Mouse (Mus musculus) midbrain, embryonic 12.5 days (tissue): Measurements from ENCODE around the gene Gm48551. TPM values are rescaled to one million over a fixed set of nuclear protein-coding genes. Genes with fewer than 3 reads are reported as not detected.

Source experiments
- ATAC-seq: fragments of 200-750 bp; cut with Nextera tagmentation; 2 replicates; pipeline ENCODE4 v1.8.0; 2017; ENCODE audit warnings: low read depth, moderate TSS enrichment, moderate library complexity; ENCODE audit not compliant: low FRiP score
- H3K27ac ChIP-seq: fragments of 300-500 bp; sonication (generic); replicated peaks from 2 replicates; pipeline ENCODE4 v1.5.1; 2016; ENCODE audit warnings: mild to moderate bottlenecking
- H3K27me3 ChIP-seq: fragments of 300-500 bp; sonication (generic); 2 replicates; pipeline ENCODE4 v1.6.1; 2016; ENCODE audit warnings: mild to moderate bottlenecking
- H3K36me3 ChIP-seq: fragments of 300-500 bp; sonication (generic); 2 replicates; pipeline ENCODE4 v1.6.1; 2016
- H3K4me1 ChIP-seq: fragments of 300-500 bp; sonication (generic); 2 replicates; pipeline ENCODE4 v1.6.1; 2016
- H3K4me2 ChIP-seq: fragments of 300-500 bp; sonication (generic); replicated peaks from 2 replicates; pipeline ENCODE4 v1.6.1; 2016; ENCODE audit warnings: mild to moderate bottlenecking, moderate library complexity
- H3K4me3 ChIP-seq: fragments of 300-500 bp; sonication (generic); 2 replicates; pipeline ENCODE4 v1.5.1; 2016; ENCODE audit warnings: mild to moderate bottlenecking
- H3K9ac ChIP-seq: fragments of 300-500 bp; sonication (generic); replicated peaks from 2 replicates; pipeline ENCODE4 v1.6.1; 2016; ENCODE audit warnings: mild to moderate bottlenecking, moderate library complexity
- H3K9me3 ChIP-seq: fragments of 300-500 bp; sonication (generic); 2 replicates; pipeline ENCODE4 v1.6.1; 2016; ENCODE audit warnings: mild to moderate bottlenecking
- WGBS: fragments of 180-500 bp; shearing (Covaris S2); methylation state at CpG from one replicate; pipeline ENCODE4 v1.1.7; 2016; 5-methylcytosine and 5-hydroxymethylcytosine counted together
- polyA plus RNA-seq: library from polyadenylated mRNA; unstranded; fragments of >200 nt; fragmentation: Nextera tagmentation; extraction: Ambion mirVana; gene quantifications from 2 replicates; pipeline ENCODE4 v1.2.1, GENCODE M21; 2016

Gm48551 gene
- polyA plus RNA-seq, 1 experiment from 2014 or later, result 4.2 TPM

GRCm38 (mm10) chr10:81360721-81361120 is 23.5 kb upstream of the Gm48551 start:
- Histone ChIP-seq H3K36me3 (no peaks in the 10 kb centered on the region), H3K27me3 (peaks cover 56% of the 10 kb centered on the region), H3K4me1 (peaks cover 66% of the 10 kb centered on the region), H3K4me2 (no peak overlapping the region), H3K9me3 (no peaks in the 10 kb centered on the region), H3K27ac (no peak overlapping the region), H3K4me3 (no peak overlapping the region), H3K9ac (no peak overlapping the region)
- WGBS, result 78% methylated on average over 8 of the region's 8 CpGs
- no peak for ATAC-seq

- H3K27ac ChIP-seq, result no peak overlapping the region
- no peaks in the 10 kb centered on the region for H3K9me3 ChIP-seq
- H3K36me3 ChIP-seq, result peaks cover 14% of the 10 kb centered on the region
- 80% methylated on average over 12 of the region's 12 CpGs for WGBS
- H3K4me2 ChIP-seq, result no peak overlapping the region
- ATAC-seq, result no peak
- peaks cover 50% of the 10 kb centered on the region for H3K27me3 ChIP-seq
- H3K9ac ChIP-seq, result no peak overlapping the region
- no peak overlapping the region for H3K4me3 ChIP-seq
- peaks cover 73% of the 10 kb centered on the region for H3K4me1 ChIP-seq
Measured at GRCm38 (mm10) chr10:81362336-81362949, 21.8 kb upstream of the Gm48551 start.

- H3K4me2 ChIP-seq, result peak overlapping the region; percentile 48
- no peak for ATAC-seq
- peaks cover 38% of the 10 kb centered on the region for H3K27me3 ChIP-seq
- 12% methylated on average over 49 of the region's 54 CpGs for WGBS
- peak overlapping the region; percentile 28; the same call in 1 of the 2 replicates for H3K9ac ChIP-seq
- peak overlapping the region; percentile 28 for H3K4me3 ChIP-seq
- H3K27ac ChIP-seq, result no peak overlapping the region
- H3K9me3 ChIP-seq, result no peaks in the 10 kb centered on the region
- peaks cover 62% of the 10 kb centered on the region for H3K4me1 ChIP-seq
- peaks cover 27% of the 10 kb centered on the region for H3K36me3 ChIP-seq
Measured at GRCm38 (mm10) chr10:81363436-81364346, 20.6 kb upstream of the Gm48551 start.

GRCm38 (mm10) chr10:81364666-81365065 is 19.6 kb upstream of the Gm48551 start:
- Histone ChIP-seq H3K4me3 (peak overlapping the region; percentile 28), H3K4me2 (peak overlapping the region; percentile 48), H3K36me3 (peaks cover 36% of the 10 kb centered on the region), H3K9ac (no peak overlapping the region; the same call in 1 of the 2 replicates), H3K9me3 (no peaks in the 10 kb centered on the region), H3K4me1 (peaks cover 52% of the 10 kb centered on the region), H3K27ac (no peak overlapping the region), H3K27me3 (peaks cover 36% of the 10 kb centered on the region)
- 11% methylated on average over 28 of the region's 28 CpGs for WGBS
- ATAC-seq, result no peak; the same call in 1 of the 2 replicates

GRCm38 (mm10) chr10:81365073-81365472 is 19.2 kb upstream of the Gm48551 start:
- peaks cover 51% of the 10 kb centered on the region for H3K4me1 ChIP-seq
- no peaks in the 10 kb centered on the region for H3K9me3 ChIP-seq
- no peak overlapping the region; the same call in 1 of the 2 replicates for H3K9ac ChIP-seq
- H3K4me3 ChIP-seq, result no peak overlapping the region
- WGBS, result 28% methylated on average over 4 of the region's 4 CpGs
- H3K27ac ChIP-seq, result no peak overlapping the region
- H3K27me3 ChIP-seq, result peaks cover 36% of the 10 kb centered on the region
- peak; percentile 10; the same call in 1 of the 2 replicates for ATAC-seq
- peak overlapping the region; percentile 48; the same call in 1 of the 2 replicates for H3K4me2 ChIP-seq
- peaks cover 41% of the 10 kb centered on the region for H3K36me3 ChIP-seq

- ATAC-seq, result peak; percentile 34; the same call in 1 of the 2 replicates
Measured at GRCm38 (mm10) chr10:81365672-81366476, 18.4 kb upstream of the Gm48551 start, which contains the start of gene 4930404N11Rik. Gene 4930404N11Rik (minus strand): TSS chr10:81365816.

GRCm38 (mm10) chr10:81366477-81367206 is 17.6 kb upstream of the Gm48551 start:
- no peak overlapping the region for H3K4me3 ChIP-seq

More at GRCm38 (mm10) chr10:81365672-81366476, 18.4 kb upstream of the Gm48551 start, which contains the start of gene 4930404N11Rik:
- Histone ChIP-seq H3K9ac (peak within 1 kb of the TSS; percentile 28; the same call in 1 of the 2 replicates), H3K4me1 (peaks cover 43% of the 10 kb centered on the region), H3K27me3 (peaks cover 36% of the 10 kb centered on the region), H3K4me2 (peak within 1 kb of the TSS; percentile 48), H3K36me3 (peaks cover 49% of the 10 kb centered on the region), H3K4me3 (peak within 1 kb of the TSS; percentile 28; the same call in 1 of the 2 replicates), H3K27ac (peak within 1 kb of the TSS; percentile 54), H3K9me3 (no peaks in the 10 kb centered on the region)
- 13% methylated on average over 12 of the region's 12 CpGs for WGBS

GRCm38 (mm10) chr10:81367207-81367495 is 17.1 kb upstream of the Gm48551 start:
- H3K9ac ChIP-seq, result 0 out of 2 replicates have a peak overlapping the region, but pooled peaks have one; percentile 28
- no peaks in the 10 kb centered on the region for H3K9me3 ChIP-seq
- peaks cover 43% of the 10 kb centered on the region for H3K4me1 ChIP-seq
- no peak overlapping the region for H3K4me2 ChIP-seq
- 0 out of 2 replicates have a peak overlapping the region, but pooled peaks have one; percentile 25 for H3K27ac ChIP-seq
- peaks cover 36% of the 10 kb centered on the region for H3K27me3 ChIP-seq
- ATAC-seq, result no peak
- H3K4me3 ChIP-seq, result no peak overlapping the region
- 78% methylated on average over 6 of the region's 6 CpGs for WGBS
- peaks cover 61% of the 10 kb centered on the region for H3K36me3 ChIP-seq

More at GRCm38 (mm10) chr10:81366477-81367206, 17.6 kb upstream of the Gm48551 start:
- Histone ChIP-seq H3K36me3 (peaks cover 56% of the 10 kb centered on the region), H3K27ac (peak overlapping the region; percentile 54), H3K9me3 (no peaks in the 10 kb centered on the region), H3K4me2 (no peak overlapping the region), H3K27me3 (peaks cover 36% of the 10 kb centered on the region), H3K9ac (peak overlapping the region; percentile 28; the same call in 1 of the 2 replicates), H3K4me1 (peaks cover 43% of the 10 kb centered on the region)
- WGBS, result 80% methylated on average over 6 of the region's 6 CpGs
- ATAC-seq, result no peak

GRCm38 (mm10) chr10:81375322-81375721 is 8.9 kb upstream of the Gm48551 start:
- WGBS, result 92% methylated on average over 10 of the region's 10 CpGs
- no peak overlapping the region for H3K27ac ChIP-seq
- peaks cover 29% of the 10 kb centered on the region for H3K4me1 ChIP-seq
- peaks cover 54% of the 10 kb centered on the region for H3K36me3 ChIP-seq
- H3K4me3 ChIP-seq, result no peak overlapping the region
- H3K4me2 ChIP-seq, result 0 out of 2 replicates have a peak overlapping the region, but pooled peaks have one; percentile 84
- no peak for ATAC-seq
- H3K27me3 ChIP-seq, result no peaks in the 10 kb centered on the region
- no peaks in the 10 kb centered on the region for H3K9me3 ChIP-seq
- H3K9ac ChIP-seq, result no peak overlapping the region

GRCm38 (mm10) chr10:81376561-81377361 is 7.5 kb upstream of the Gm48551 start:
- Histone ChIP-seq H3K9me3 (no peaks in the 10 kb centered on the region), H3K36me3 (peaks cover 40% of the 10 kb centered on the region), H3K4me2 (peak overlapping the region; percentile 84), H3K9ac (peak overlapping the region; percentile 97), H3K27me3 (no peaks in the 10 kb centered on the region), H3K4me3 (peak overlapping the region; percentile 85), H3K27ac (0 out of 2 replicates have a peak overlapping the region, but pooled peaks have one; percentile 3), H3K4me1 (peaks cover 29% of the 10 kb centered on the region)
- ATAC-seq, result no peak
- 40% methylated on average over 6 of the region's 6 CpGs for WGBS
